Mouse (Mus musculus) spleen, adult 12 weeks (tissue): ENCODE results near the gene Ptch1.

Experiments used
- DNase-seq: peaks from one replicate; pipeline ENCODE4 v3.0.0; 2022; ENCODE audit warnings: low spot score

The Ptch1 gene

GRCm38 (mm10) chr13:63563781-63564625 lies 9.4 kb downstream of the Ptch1 start:
- DNase-seq = peak; percentile 28

GRCm38 (mm10) chr13:63562972-63563780 lies 10.2 kb downstream of the Ptch1 start:
- DNase-seq = peak; percentile 55

- DNase-seq = no peak
Measured at GRCm38 (mm10) chr13:63562141-63562971, 11.0 kb downstream of the Ptch1 start.

GRCm38 (mm10) chr13:63558297-63558890 lies 15.0 kb downstream of the Ptch1 start:
- DNase-seq = no peak

GRCm38 (mm10) chr13:63556431-63556830 lies 17.0 kb downstream of the Ptch1 start:
- DNase-seq = no peak

GRCm38 (mm10) chr13:63555885-63556284 lies 17.5 kb downstream of the Ptch1 start:
- DNase-seq = no peak

- no peak for DNase-seq
Measured at GRCm38 (mm10) chr13:63554569-63554968, 18.8 kb downstream of the Ptch1 start.

GRCm38 (mm10) chr13:63553436-63553835 lies 20.0 kb downstream of the Ptch1 start:
- no peak for DNase-seq

- no peak for DNase-seq
Measured at GRCm38 (mm10) chr13:63552291-63552932, 21.0 kb downstream of the Ptch1 start.

- no peak for DNase-seq
Measured at GRCm38 (mm10) chr13:63551552-63552290, 21.7 kb downstream of the Ptch1 start.

- no peak for DNase-seq
Measured at GRCm38 (mm10) chr13:63550367-63550766, 23.0 kb downstream of the Ptch1 start.

GRCm38 (mm10) chr13:63549210-63549609 lies 24.2 kb downstream of the Ptch1 start:
- no peak for DNase-seq

GRCm38 (mm10) chr13:63548571-63548970 lies 24.8 kb downstream of the Ptch1 start:
- no peak for DNase-seq

GRCm38 (mm10) chr13:63545291-63545690 lies 28.1 kb downstream of the Ptch1 start:
- DNase-seq = no peak

GRCm38 (mm10) chr13:63544967-63545253 lies 28.5 kb downstream of the Ptch1 start:
- no peak for DNase-seq

- no peak for DNase-seq
Measured at GRCm38 (mm10) chr13:63544119-63544966, 29.1 kb downstream of the Ptch1 start.

- DNase-seq = no peak
Measured at GRCm38 (mm10) chr13:63543459-63543858, 29.9 kb downstream of the Ptch1 start.

GRCm38 (mm10) chr13:63542796-63543384 lies 30.5 kb downstream of the Ptch1 start:
- DNase-seq = no peak

- no peak for DNase-seq
Measured at GRCm38 (mm10) chr13:63541510-63541909, 31.9 kb downstream of the Ptch1 start.
